Mouse (Mus musculus) lung, adult 18-20 months (tissue): ENCODE measurements around the gene Etnk1.
A peak's percentile ranks its signal among the peaks of the same experiment; 100 is the strongest.
"Not testable (repeated sequence)": the region's sequence is repeated elsewhere in the genome, so short reads cannot be mapped to it uniquely, and the experiment has no call there.

Experiments used
- DNase-seq, 2 experiments: peaks; one replicate each; pipeline ENCODE4 v3.0.0; 2022; ENCODE audit warnings: mixed read lengths in 2 of 2

Etnk1 gene

GRCm38 (mm10) chr6:143171781-143172465, 4.9 kb downstream of the Etnk1 start:
- DNase-seq: no peak

DNA sequence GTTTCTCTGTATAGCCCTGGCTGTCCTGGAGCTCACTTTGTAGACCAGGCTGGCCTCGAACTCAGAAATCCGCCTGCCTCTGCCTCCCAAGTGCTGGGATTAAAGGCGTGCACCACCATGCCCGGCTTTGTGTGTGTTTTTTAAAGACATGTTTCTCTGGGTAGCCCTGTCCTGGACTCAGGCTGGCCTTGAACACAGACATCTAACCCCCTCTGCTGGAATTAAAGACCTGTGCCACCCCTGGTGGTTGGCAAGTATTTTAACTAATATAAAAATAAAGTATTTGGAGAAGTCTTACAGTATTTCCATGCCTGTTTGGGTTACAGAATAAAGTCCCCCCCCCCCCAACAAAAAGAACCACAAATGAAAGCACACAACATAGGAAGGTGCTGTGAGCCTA, 5.7 kb downstream of the Etnk1 start:
- not testable (repeated sequence) for DNase-seq

DNA sequence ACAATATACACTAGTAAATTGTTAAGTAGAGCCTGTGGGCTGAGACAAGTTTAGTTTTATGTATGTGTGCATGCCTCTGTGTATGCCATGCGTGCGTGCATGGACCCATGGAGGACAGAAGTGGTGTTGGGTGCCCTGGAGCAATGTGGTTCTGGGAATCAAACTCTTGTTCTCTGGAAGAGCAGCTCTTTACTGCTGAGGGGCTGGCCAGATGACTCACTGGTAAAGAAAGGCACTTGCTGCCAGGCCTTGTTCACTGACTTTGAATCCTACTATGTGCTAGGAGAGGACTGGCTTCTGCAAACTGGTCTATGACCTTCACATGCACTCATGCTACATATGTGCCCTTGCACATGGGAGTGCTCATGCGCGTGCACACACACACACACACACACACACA, 7.2 kb downstream of the Etnk1 start:
- no peak for DNase-seq

- peak; percentile 29 to 50 for DNase-seq
Measured at GRCm38 (mm10) chr6:143174906-143175656, 8.1 kb downstream of the Etnk1 start.

DNA sequence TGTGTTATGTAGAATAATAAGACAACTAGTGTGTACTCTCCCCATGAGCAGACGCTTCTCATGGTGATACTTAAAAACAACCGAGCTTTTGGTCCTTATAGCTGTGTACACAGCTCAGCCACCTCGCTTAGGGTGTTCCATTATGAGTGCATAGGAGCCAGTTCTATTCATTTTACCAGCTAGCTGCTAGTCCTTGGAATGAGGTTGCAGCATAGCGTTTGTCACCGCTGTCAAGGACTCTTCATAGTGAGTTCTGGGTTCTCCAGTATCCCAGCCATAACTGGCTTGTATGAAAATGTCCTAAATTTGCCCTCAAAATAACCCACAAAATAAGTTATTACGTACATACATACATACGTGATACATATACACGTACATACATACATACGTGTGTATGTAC, 9.1 kb downstream of the Etnk1 start:
- no peak for DNase-seq

GRCm38 (mm10) chr6:143176591-143176990, 9.6 kb downstream of the Etnk1 start:
- no peak for DNase-seq

- DNase-seq: peak; percentile 36 to 59
Measured at GRCm38 (mm10) chr6:143179181-143179580, 12.2 kb downstream of the Etnk1 start.

GRCm38 (mm10) chr6:143179733-143180132, 12.7 kb downstream of the Etnk1 start:
- DNase-seq: no peak

GRCm38 (mm10) chr6:143180511-143180910, 13.5 kb downstream of the Etnk1 start:
- DNase-seq: no peak

- DNase-seq: no peak
Measured at GRCm38 (mm10) chr6:143184099-143184498, 17.1 kb downstream of the Etnk1 start.

DNA sequence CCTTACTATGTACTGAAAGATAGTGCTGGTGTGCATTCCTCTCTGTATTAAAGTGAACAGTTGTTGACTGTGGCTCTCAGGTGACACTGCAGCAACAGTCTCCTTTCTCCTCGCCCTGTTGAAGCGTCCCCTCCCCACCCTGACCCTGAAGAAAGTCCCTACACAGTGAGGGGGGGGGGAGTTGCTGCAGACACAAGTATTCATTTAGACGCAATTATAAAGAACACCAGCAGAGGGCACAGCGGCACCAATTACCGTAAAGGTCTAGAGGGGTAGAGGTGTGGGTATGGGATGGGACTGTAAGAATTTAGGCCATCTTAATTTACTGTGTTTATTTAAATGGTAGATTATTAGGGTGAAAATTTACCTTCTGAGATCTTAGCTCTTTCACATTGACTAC, 17.7 kb downstream of the Etnk1 start:
- peak in 1 of 2 experiments; percentile 43 for DNase-seq

DNA sequence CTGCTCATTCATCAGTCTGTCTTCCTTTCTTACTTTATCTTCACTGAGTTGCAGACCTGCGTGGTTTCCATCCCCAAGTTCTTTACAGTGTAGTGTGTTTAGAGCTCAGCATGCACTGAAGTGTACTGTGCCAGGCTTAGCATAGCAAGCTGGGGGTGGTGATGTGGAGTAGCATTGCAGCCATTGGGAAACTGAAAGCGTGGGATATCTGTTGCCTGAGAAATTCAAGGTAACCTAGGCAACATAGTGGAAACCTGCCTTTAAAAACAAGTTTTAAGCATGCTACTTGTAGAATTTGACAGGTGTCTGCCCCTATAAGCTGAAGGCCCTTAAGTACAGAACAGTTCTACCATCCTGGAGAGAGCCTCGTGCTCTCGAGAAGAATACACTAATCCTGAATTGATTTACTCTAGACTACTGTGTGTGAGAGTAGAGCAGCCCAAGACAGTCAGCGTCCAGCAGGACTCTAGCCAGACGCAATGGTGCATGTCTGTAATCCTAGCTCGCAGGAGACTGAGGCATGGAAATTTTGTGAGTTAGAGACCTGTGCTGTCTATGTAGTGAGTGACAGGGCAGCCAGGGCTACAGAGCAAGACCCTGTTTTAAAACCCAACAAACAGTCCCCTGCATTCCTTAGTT, 23.9 kb downstream of the Etnk1 start:
- no peak for DNase-seq

GRCm38 (mm10) chr6:143191477-143192098, 24.6 kb downstream of the Etnk1 start:
- DNase-seq: no peak

DNA sequence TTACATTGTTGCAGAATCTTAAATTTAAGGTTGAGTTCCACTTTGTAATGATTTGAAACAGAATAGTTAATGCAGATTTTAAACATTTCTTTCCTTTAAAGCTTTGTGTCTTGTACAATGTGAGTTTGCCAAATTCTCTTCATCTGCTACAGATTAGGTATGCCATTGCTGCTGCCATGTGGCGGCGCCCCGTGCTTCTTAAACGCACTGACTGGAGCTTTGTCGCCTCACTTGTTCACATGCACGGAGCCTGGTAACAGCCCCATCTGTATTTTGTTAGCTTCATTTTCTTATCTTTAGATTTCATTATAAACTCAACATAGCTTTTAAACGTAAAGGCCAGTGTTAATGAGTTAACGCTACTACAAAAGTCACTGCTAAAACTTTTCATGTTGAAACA, 25.7 kb downstream of the Etnk1 start:
- DNase-seq: no peak

GRCm38 (mm10) chr6:143193166-143193565, 26.1 kb downstream of the Etnk1 start:
- no peak for DNase-seq

DNA sequence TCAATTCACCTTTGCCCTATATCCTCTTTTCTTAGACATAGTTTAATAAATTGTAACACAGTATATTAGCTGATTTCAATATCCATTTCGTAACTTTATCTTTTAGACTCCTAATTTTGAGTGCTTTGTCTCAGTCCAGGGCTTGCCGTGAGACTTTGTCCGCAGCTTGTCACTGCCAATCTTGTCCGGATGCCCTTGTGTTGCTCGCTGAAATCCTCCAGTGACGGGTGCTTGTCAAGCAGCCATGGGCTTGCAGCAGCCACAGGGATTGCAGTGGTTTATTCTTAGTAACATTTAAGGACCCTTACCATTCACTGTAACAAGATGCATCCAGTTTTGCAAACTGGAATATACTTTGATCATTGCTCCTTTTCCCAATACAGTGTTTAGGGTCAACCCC, 26.6 kb downstream of the Etnk1 start:
- DNase-seq: no peak

GRCm38 (mm10) chr6:143197053-143197452, 30.0 kb downstream of the Etnk1 start:
- no peak for DNase-seq

DNA sequence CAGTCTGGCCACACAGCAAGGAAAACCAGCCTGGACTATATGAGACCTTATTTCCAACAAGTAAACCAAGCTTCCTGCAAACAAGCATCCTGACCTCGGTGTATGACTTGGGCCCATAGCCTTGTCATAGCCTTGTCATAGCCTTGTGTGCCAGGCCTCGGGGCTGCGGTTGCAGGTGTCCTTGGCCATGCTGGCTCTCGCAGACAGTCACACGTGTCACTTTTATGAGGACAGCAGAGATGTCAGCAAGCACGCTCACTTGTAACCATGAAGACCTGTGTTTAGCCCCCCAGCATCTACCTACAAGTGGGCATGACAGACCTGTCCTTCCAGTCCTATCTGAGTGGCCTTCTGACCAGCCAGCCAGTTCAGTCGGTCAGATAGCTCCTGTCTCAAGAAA, 31.4 kb downstream of the Etnk1 start:
- DNase-seq: no peak

DNA sequence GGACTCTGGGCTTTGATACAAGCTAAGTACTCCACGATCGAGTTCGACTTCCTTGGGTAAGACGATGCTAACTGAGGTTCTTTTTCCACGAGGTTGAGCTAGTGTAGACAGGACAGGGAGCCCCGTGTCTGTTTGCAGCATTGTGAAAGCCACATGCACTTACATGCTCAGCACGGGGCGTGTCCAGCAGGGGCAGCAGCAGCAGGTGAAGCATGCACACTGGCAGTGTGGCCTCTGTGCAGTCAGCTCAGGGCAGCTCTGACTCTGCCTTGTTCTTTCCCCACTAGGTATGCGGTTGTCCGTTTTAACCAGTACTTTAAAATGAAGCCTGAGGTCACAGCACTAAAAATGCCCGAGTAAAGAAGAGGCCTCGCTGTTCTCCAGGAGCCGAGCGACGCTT, 36.1 kb downstream of the Etnk1 start:
- DNase-seq: peak in 1 of 2 experiments; percentile 25

DNA sequence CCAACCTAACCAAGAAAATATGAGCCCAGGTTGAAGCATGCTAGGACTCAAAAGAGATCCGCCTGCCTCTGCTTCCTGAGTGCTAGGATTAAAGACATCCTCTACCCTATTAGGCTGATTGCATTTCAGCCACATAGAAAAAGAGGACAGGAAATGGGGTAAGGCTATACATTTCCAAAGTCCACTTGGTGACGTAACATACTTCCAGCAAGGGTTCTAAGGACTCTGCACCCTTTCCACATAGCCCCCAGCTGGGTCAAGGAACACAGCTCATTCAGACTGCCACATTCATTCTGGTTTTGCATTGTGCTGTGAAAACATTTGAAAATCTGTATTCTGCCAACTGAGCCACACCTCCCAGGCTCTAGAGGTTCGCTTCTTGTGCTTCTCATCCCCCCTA, 41.9 kb downstream of the Etnk1 start:
- DNase-seq: no peak

DNA sequence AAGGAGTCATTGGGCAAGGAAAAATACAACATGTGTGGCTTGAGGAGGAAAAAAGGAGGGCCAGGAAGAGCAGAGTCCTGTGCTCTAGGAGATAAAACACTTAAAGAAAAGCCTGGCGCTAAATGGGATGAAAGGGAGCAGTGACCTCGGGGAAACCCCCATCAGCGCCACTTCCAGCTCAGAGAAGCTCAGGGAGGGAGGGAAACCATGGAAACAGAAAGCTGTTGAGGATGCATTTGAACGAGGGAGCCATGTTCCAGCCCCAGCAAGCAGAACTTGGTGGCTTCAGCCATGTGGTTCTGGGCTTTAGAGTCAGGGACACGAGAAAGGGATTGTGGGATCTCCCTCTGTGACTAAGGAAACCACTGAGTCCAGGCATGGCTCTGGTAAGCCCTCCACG, 45.7 kb downstream of the Etnk1 start:
- no peak for DNase-seq

GRCm38 (mm10) chr6:143213461-143213860, 46.4 kb downstream of the Etnk1 start:
- no peak for DNase-seq

DNA sequence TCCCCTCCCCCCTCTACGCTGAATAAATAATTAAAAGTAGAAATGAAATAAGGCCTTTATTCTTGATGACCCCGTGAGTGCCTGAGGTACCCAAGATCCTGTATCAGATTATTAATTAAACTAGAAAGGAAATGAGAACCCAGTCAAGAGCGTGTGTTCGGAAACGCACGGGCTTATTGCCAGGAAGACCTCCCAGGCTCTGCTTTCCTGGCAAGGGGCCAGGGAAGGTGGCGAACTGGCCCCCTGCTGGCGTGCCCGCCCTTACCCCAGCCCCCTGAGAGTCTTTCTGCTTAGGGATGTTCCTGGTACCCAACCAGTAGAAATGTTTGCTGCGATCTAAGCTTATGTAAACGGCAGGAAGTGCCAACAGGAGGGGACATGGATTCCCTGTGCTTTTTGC, 49.2 kb downstream of the Etnk1 start:
- DNase-seq: no peak

- peak in 1 of 2 experiments; percentile 60 for DNase-seq
Measured at GRCm38 (mm10) chr6:143219347-143219746, 52.3 kb downstream of the Etnk1 start.
